Mouse (Mus musculus) spleen, postnatal 10 days (tissue): ENCODE measurements around the gene Mtif3.
A peak's percentile ranks its signal among the peaks of the same experiment; 100 is the strongest.

Experiments
- DNase-seq, 2 experiments: peaks; one replicate each; pipeline ENCODE4 v3.0.0; 2021 to 2022; ENCODE audit warnings: low spot score in 2 of 2

Gene Mtif3

GRCm38 (mm10) chr5:146916273-146916672 is 47.3 kb downstream of the Mtif3 start:
- DNase-seq = no peak

GRCm38 (mm10) chr5:146914088-146914766 is 49.4 kb downstream of the Mtif3 start:
- DNase-seq = peak; percentile 39 to 77

GRCm38 (mm10) chr5:146913355-146913754 is 50.2 kb downstream of the Mtif3 start:
- DNase-seq = no peak

GRCm38 (mm10) chr5:146912206-146912605 is 51.4 kb downstream of the Mtif3 start:
- no peak for DNase-seq

- DNase-seq = no peak
Observed at GRCm38 (mm10) chr5:146908629-146909028, 55.0 kb downstream of the Mtif3 start.

- no peak for DNase-seq
Observed at GRCm38 (mm10) chr5:146907533-146907932, 56.1 kb downstream of the Mtif3 start.

- DNase-seq = peak; percentile 74 to 89
Observed at GRCm38 (mm10) chr5:146905486-146906172, 58.0 kb downstream of the Mtif3 start.

- DNase-seq = peak; percentile 54 to 82
Observed at GRCm38 (mm10) chr5:146904404-146904803, 59.2 kb downstream of the Mtif3 start.
